Mouse (Mus musculus) T-helper 17 cell (primary cell): Measurements from ENCODE around the gene Rtbdn.
"Not testable (repeated sequence)": the region's sequence is repeated elsewhere in the genome, so short reads cannot be mapped to it uniquely, and the experiment has no call there.

Source experiments
- in situ Hi-C, 2 experiments: fragments of 300-600 bp; cut with MboI, MseI; formaldehyde crosslinking; loops; 1 replicate in 1 of 2; 2 replicates in 1 of 2; pipeline ENCODE4 v1.15.1; 2025; ENCODE audit warnings: high pct_unique_total_duplicates in 2 of 2

Gene Rtbdn

DNA sequence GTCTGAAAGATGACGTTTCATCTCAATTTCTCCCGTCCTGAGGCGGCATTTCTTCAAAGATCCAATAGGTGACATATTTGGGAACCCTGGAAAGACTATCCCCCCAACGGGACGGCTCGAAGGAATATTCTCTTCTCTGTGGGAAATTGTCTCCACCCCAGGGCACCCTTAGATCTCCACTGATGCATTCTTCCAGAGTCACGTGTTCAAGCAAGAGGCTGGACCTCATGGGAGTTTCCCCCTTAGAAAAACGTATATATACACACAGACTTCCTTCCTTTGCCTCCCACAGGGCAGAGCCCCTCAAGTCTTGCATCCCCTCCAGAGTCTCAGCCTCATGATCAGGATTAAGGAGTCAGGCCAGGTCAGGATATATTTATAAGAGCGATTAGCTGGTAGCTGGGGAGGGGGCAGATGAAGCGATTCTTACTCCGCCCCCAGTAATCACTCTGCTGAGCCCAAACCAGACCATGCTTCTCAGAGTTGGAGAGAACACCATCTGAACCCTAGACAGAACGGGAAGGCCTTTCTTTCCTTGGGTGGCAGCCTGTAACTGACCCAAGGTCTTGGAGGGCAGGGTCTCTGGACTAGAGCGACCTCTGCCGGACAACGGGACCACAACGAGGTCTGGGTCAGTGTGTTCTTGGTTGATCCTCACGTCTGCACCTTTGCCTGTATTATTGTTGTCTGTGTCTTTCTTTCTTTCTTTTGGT, at the start of gene Rtbdn:
Rtbdn (plus strand) TSS at position 464 of the 713 bp plus-strand sequence.
- in situ Hi-C loops: no loop called here

DNA sequence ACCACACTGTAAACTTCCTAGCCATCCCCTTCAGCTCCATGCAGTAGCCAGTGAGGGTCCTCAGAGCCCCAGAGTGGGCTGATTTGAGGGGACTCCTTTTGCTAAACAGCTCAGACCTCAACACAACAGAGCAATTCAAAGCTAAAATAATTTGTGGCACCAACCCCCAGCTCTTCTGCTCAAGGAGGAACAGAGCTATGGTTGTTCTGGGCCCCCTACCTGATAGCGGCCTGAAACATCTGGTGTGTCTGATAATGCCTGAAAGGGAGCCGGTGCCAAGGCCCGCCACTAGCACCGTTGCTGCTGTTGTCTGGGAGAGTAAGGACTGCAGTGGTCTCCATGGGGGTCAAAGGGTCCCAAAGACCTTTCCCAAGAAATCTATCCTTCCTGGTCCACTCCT, 45.7 kb upstream of the Rtbdn start:
- in situ Hi-C loops: no loop called here

DNA sequence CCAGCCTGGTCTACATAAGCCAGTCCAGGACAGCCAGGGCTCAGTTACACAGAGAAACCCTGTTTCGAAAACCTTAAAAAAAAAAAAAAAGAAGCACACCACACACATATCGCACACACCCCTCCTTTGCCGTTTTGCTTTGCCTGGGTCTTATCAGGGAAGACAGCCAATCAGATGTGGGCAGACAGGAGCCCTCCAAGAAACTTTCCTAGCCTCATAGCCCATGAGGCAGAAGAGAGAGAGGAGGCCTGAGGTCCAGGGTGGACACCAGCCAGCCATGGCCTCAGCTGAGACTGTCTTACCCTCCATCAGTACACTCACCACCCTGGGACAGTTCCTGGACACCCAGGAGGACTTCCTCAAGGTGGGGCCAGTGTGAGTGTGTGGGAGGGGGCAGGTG, 45.0 kb upstream of the Rtbdn start, which contains the start of gene Klf1:
Klf1 (plus strand) TSS at position 177 of the 400 bp plus-strand sequence.
- in situ Hi-C loops: no loop called here

DNA sequence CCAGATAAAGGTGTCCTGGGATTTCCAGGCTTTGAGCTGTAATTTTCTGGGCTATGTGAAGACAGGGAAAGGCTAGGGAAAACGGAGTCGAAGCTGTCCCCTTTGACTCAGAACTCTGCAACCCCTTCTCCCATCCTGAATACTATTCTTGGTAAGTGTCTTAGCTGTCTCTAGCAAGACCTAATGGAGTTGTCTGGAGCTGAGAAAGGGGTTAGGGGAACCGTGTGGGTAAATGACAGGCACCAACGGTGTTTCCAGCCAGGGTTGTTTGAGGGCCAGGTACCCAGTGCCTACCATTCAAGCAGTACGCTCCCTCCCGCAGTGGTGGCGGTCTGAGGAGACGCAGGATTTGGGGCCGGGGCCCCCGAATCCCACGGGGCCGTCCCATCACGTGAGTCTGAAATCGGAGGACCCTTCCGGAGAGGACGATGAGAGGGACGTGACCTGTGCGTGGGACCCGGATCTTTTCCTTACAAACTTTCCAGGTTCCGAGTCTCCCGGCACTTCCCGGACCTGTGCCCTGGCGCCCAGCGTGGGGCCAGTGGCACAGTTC, 44.3 kb upstream of the Rtbdn start:
- in situ Hi-C loops: no loop called here

- in situ Hi-C loops: no loop called here
Observed at GRCm38 (mm10) chr8:84902920-84903661, 43.7 kb upstream of the Rtbdn start.

- in situ Hi-C loops: no loop called here
Observed at GRCm38 (mm10) chr8:84904351-84904750, 42.4 kb upstream of the Rtbdn start.

DNA sequence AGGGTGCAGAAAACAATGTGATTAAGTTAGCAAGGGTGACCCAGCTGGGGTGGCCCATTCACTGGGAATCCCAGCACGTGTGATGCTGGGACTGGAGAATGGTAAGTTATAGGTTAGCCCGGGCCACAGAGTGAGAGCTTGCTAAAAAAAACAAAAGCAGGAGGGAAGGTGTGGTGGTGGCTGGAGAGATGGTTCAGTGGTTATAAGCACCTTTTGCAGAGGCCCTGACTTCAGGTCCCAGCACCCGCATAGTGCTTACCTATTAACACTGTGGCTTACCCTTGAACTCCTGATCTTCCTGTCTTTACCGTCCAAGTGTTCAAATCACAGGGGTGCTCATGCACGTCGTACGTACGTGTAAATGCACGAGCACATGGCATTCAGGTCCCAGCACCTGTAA, 39.8 kb upstream of the Rtbdn start:
- in situ Hi-C loops: no loop called here

DNA sequence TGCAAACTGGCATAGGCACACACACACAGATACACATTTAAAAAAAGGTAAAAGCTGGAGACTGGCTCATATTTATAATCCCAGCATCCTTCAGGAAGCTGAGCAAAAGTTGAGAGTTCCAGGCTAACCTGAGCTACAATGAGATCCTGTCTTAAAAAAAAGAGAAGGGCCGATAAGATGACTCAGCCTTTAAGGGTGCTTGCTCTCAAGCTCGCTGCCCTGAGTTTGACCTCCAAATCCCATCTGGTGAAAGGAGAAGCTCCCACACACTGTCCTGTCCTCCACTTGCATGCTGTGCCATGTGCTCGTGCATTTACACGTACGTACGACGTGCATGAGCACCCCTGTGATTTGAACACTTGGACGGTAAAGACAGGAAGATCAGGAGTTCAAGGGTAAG, 39.3 kb upstream of the Rtbdn start:
- in situ Hi-C loops: no loop called here

GRCm38 (mm10) chr8:84907979-84908378, 38.8 kb upstream of the Rtbdn start:
- in situ Hi-C loops: not testable (repeated sequence)

GRCm38 (mm10) chr8:84908421-84909161, 38.2 kb upstream of the Rtbdn start, which contains the start of gene Dnase2a:
TSS of gene Dnase2a (plus strand) at chr8:84908560.
- in situ Hi-C loops: no loop called here

DNA sequence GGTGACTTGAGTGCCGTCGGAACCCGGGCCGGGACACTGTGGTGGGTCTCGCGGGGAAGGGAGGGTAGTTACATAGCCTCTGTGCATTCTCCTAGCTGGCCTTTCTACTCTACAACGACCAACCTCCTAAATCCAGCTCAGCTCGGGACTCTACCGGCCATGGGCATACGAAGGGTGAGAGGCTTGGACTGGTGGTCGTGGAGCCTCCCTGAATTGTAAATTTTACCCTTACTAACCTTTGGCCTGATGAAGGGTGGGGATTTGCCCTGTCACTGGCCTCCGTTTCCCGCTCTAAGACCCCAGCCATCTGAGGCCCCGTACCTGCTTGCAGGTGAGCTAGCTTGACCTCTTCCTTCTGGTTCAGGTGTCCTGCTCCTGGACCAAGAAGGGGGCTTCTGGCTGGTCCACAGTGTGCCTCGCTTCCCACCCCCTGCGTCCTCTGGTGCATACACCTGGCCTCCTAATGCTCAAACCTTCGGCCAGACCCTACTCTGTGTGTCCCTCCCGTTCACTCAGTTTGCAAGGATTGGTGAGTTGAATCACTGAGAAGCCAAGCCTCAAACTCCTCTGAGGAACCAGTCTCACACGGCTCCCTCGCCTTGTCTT, 37.5 kb upstream of the Rtbdn start:
- in situ Hi-C loops: no loop called here

DNA sequence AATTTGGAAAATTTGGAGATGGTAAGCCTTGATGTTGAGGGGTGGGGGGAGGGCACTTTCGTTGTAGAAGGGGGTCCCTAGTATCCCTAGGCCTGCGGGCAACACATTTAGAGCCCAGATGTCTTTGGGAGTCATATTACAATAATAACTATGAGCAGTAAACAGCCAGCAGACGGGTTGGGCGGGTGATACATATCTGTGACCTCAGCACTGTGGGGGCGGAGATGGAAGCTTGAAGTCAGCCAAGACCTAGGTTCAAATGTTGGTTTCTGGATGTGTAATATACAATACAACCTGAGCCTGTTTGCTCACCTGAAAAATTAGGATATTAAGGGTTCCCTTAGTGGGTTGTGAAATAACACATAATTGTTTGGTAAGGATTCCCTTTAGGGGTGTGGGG, 36.8 kb upstream of the Rtbdn start:
- in situ Hi-C loops: no loop called here

DNA sequence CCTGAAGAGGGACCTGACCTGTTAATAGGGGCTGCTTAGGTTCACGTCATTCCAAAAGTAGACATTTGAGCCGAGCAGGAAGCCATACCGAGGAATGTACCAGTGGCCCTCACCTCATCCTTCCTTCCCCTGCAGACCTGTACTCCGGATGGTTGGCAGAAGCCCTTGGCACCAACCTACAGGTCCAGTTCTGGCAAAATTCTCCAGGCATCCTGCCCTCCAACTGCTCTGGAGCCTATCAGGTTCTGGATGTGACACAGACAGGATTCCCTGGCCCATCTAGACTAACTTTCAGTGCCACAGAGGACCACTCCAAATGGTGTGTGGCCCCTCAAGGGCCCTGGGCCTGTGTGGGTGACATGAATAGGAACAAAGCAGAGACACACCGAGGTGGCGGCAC, 36.2 kb upstream of the Rtbdn start:
- in situ Hi-C loops: no loop called here

GRCm38 (mm10) chr8:84911854-84912253, 34.9 kb upstream of the Rtbdn start:
- in situ Hi-C loops: no loop called here

- in situ Hi-C loops: no loop called here
Observed at GRCm38 (mm10) chr8:84912391-84912790, 34.4 kb upstream of the Rtbdn start.

- in situ Hi-C loops: no loop called here
Observed at GRCm38 (mm10) chr8:84912895-84913501, 33.8 kb upstream of the Rtbdn start.

DNA sequence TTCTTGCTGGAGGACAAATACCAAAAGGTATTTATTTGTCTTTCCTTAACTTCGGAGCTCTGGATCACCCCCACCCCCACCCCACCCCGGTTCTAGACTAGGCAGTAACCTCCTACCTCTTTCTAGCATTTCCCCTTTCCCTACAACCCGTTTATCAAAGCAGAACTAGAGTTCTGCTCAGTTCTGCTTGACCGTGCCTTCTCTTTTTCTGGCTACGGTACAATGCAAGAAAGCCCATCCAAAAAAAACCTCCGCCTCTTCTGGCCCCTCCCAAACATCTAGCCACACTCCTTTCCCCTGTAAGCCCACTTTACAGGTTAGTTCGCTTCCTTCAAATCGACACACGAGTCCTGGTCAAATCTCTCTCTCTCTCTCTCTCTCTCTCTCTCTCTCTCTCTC, 33.3 kb upstream of the Rtbdn start:
- in situ Hi-C loops: no loop called here

DNA sequence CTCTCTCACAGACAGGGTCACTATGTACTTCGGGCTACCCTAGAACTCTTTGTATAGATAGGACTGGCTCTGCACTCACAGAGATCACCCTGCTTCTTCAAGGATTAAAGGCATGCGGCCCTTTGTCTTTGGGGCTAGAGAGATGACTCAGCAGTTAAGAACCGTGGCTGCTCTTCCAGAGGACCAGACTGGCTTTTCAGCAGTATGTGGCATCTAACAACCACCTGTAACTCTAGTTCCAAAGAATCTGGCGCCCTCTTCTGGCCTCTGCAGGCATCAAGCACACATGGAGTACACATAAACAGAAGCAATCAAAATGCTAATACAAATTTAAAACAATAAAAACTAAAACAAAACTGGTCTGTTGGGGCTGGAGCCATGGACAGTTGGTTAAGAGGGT, 32.8 kb upstream of the Rtbdn start:
- in situ Hi-C loops: no loop called here

DNA sequence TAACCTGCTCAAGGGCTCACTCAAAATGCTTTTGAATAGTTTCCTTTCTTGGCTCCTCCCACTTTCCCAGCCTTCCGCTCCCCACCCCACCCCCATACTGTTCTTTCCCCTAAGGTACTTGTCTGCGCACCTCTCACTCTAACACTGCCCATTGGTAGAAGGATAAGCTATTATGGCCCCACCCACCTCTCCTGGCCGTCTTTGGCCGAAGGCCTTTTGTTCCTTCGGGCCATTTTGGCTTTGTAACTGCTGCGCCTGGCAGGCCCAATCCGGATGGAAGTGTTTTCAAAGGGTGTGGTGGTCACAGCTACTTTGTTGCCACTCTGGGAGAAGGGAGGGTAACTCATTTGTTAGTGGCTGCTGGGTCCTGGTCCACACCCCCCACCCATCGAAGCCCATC, 31.5 kb upstream of the Rtbdn start:
- in situ Hi-C loops: no loop called here

- in situ Hi-C loops: no loop called here
Observed at GRCm38 (mm10) chr8:84917781-84918180, 29.0 kb upstream of the Rtbdn start.

- in situ Hi-C loops: no loop called here
Observed at GRCm38 (mm10) chr8:84918646-84919045, 28.1 kb upstream of the Rtbdn start.
